Mouse (Mus musculus) cerebellum, adult 11-12 months (tissue): ENCODE results near the gene Uspl1.

Experiments used
- DNase-seq: peaks from one replicate; pipeline ENCODE4 v3.0.0; 2022

The Uspl1 gene

GRCm38 (mm10) chr5:149215540-149215939 lies 31.4 kb downstream of the Uspl1 start:
- DNase-seq: no peak

- DNase-seq: no peak
Measured at GRCm38 (mm10) chr5:149217524-149218357, 33.6 kb downstream of the Uspl1 start.

- no peak for DNase-seq
Measured at GRCm38 (mm10) chr5:149219493-149219892, 35.3 kb downstream of the Uspl1 start.

GRCm38 (mm10) chr5:149221355-149221754 lies 37.2 kb downstream of the Uspl1 start:
- no peak for DNase-seq

GRCm38 (mm10) chr5:149224666-149225065 lies 40.5 kb downstream of the Uspl1 start:
- DNase-seq: no peak

GRCm38 (mm10) chr5:149228700-149229618 lies 44.8 kb downstream of the Uspl1 start:
- DNase-seq: peak; percentile 95

GRCm38 (mm10) chr5:149229619-149230339 lies 45.6 kb downstream of the Uspl1 start:
- DNase-seq: peak; percentile 39

GRCm38 (mm10) chr5:149235002-149235401 lies 50.9 kb downstream of the Uspl1 start:
- no peak for DNase-seq

GRCm38 (mm10) chr5:149237221-149237950 lies 53.2 kb downstream of the Uspl1 start:
- peak; percentile 70 for DNase-seq

GRCm38 (mm10) chr5:149242467-149242866 lies 58.3 kb downstream of the Uspl1 start:
- DNase-seq: no peak

GRCm38 (mm10) chr5:149243053-149243452 lies 58.9 kb downstream of the Uspl1 start:
- DNase-seq: no peak

GRCm38 (mm10) chr5:149245391-149245964 lies 61.3 kb downstream of the Uspl1 start:
- DNase-seq: no peak

- DNase-seq: no peak
Measured at GRCm38 (mm10) chr5:149245965-149246470, 61.9 kb downstream of the Uspl1 start.

GRCm38 (mm10) chr5:149247047-149247904 lies 63.1 kb downstream of the Uspl1 start:
- no peak for DNase-seq

- DNase-seq: no peak
Measured at GRCm38 (mm10) chr5:149252303-149252702, 68.2 kb downstream of the Uspl1 start.

- DNase-seq: no peak
Measured at GRCm38 (mm10) chr5:149253491-149253890, 69.3 kb downstream of the Uspl1 start.

- DNase-seq: no peak
Measured at GRCm38 (mm10) chr5:149255522-149255921, 71.4 kb downstream of the Uspl1 start.

GRCm38 (mm10) chr5:149257518-149258281 lies 73.5 kb downstream of the Uspl1 start:
- DNase-seq: no peak

GRCm38 (mm10) chr5:149259093-149259492 lies 74.9 kb downstream of the Uspl1 start:
- no peak for DNase-seq

- DNase-seq: no peak
Measured at GRCm38 (mm10) chr5:149261449-149261848, 77.3 kb downstream of the Uspl1 start.
